In genomic region chr15:82863674-82864073, GRCm38 (mm10) we compare ENCODE assay signal across 22 mouse cellular contexts.
DNase-seq lines count a peak whose midpoint lies in the region; ATAC-seq and TF ChIP-seq lines count a peak whose summit lies in the region.
"Had no signal": no experiment of that assay in that cellular context is flagged by ENCODE, and none has a peak within 500 bp of the region (broad histone marks: within the 10 kb centered on the region; RNA-seq: fewer than 3 reads in every experiment).

No protein-coding gene starts in this region.

- TF ChIP-seq POLR2A in liver, adult 2 months (IDR thresholded peaks at IDR 0.05; ENCODE audit: extremely low read depth, insufficient read depth, low read length), result no peak

- no peaks in the 10 kb centered on the region for H3K36me3 ChIP-seq in liver, adult 2 months (ENCODE audit: control insufficient read depth, insufficient read depth, low read length)
- peaks cover 10% of the 10 kb centered on the region for H3K36me3 ChIP-seq in liver, embryonic 12.5 days
- H3K36me3 ChIP-seq in limb, embryonic 10.5 days, result peaks cover 10% of the 10 kb centered on the region
- H3K36me3 ChIP-seq: embryonic facial prominence, embryonic 12.5 days; forebrain, embryonic 12.5 days had no signal

- H3K9ac ChIP-seq in liver, adult 2 months (ENCODE audit: low read depth, low read length), result no peak overlapping the region
- no peak overlapping the region for H3K9ac ChIP-seq in liver, embryonic 12.5 days
- H3K9ac ChIP-seq: embryonic facial prominence, embryonic 12.5 days; forebrain, embryonic 12.5 days had no signal

- WGBS in liver, adult 2 months, result 42% methylated on average over 1 of the region's 1 CpGs
- WGBS in liver, embryonic 12.5 days (ENCODE audit: insufficient replicate concordance), result 68% methylated on average over 1 of the region's 1 CpGs
- WGBS in limb, embryonic 10.5 days, result 89% methylated on average over 1 of the region's 1 CpGs

- H3K27me3 ChIP-seq in liver, adult 2 months (ENCODE audit: control insufficient read depth, insufficient read depth, low read length), result no peaks in the 10 kb centered on the region
- no peaks in the 10 kb centered on the region for H3K27me3 ChIP-seq in liver, embryonic 12.5 days (replicated peaks)
- no peaks in the 10 kb centered on the region for H3K27me3 ChIP-seq in limb, embryonic 10.5 days (ENCODE audit: low read depth, poor library complexity, severe bottlenecking)
- H3K27me3 ChIP-seq: CH12.LX; embryonic facial prominence, embryonic 12.5 days; forebrain, embryonic 12.5 days; Patski had no signal

- H3K79me2 ChIP-seq in liver, adult 2 months (ENCODE audit: control insufficient read depth, insufficient read depth, low read length), result peaks cover 7% of the 10 kb centered on the region; the same call in 1 of the 2 replicates

- H3K4me3 ChIP-seq in liver, adult 2 months (ENCODE audit: insufficient read depth, low read depth, low read length), result no peak overlapping the region
- no peak overlapping the region for H3K4me3 ChIP-seq in liver, embryonic 12.5 days
- no peak overlapping the region for H3K4me3 ChIP-seq in limb, embryonic 10.5 days
- H3K4me3 ChIP-seq: embryonic facial prominence, embryonic 10.5 days; embryonic facial prominence, embryonic 12.5 days; forebrain, embryonic 10.5 days; forebrain, embryonic 12.5 days had no signal

- DNase-seq in liver, adult 2 months (ENCODE audit: extremely low read depth, low read depth, low spot score), result peak; percentile 25
- DNase-seq in lung, postnatal 36 days, result peak; percentile 11
- no peak for DNase-seq in lung, adult 18-20 months
- no peak for DNase-seq in limb, embryonic 10.5 days (ENCODE audit: low spot score)
- DNase-seq: adrenal gland, adult 8-10 months; adrenal gland, postnatal 14 days; adrenal gland, postnatal 36 days; B cell, adult 2 months; cerebellum, adult 11-12 months; cerebellum, adult 2 months; cerebellum, adult 9-10 months had no signal

- H3K9me3 ChIP-seq in liver, embryonic 12.5 days (replicated peaks), result peaks cover 6% of the 10 kb centered on the region; the same call in 1 of the 2 replicates
- H3K9me3 ChIP-seq in limb, embryonic 10.5 days (replicated peaks), result no peaks in the 10 kb centered on the region
- H3K9me3 ChIP-seq: embryonic facial prominence, embryonic 10.5 days; forebrain, embryonic 12.5 days had no signal

- H3K27ac ChIP-seq in liver, adult 2 months (replicated peaks; ENCODE audit: insufficient read depth, low read depth, low read length), result no peak overlapping the region
- no peak overlapping the region for H3K27ac ChIP-seq in liver, embryonic 12.5 days
- no peak overlapping the region for H3K27ac ChIP-seq in limb, embryonic 10.5 days
- H3K27ac ChIP-seq: embryonic facial prominence, embryonic 10.5 days; embryonic facial prominence, embryonic 12.5 days; forebrain, embryonic 10.5 days; forebrain, embryonic 12.5 days had no signal

- H3K4me2 ChIP-seq in liver, embryonic 12.5 days, result no peak overlapping the region
- H3K4me2 ChIP-seq: embryonic facial prominence, embryonic 12.5 days; forebrain, embryonic 12.5 days had no signal

- H3K4me1 ChIP-seq in liver, adult 2 months (ENCODE audit: control insufficient read depth, insufficient read depth, low read length), result peaks cover 6% of the 10 kb centered on the region; the same call in 1 of the 2 replicates
- H3K4me1 ChIP-seq in liver, embryonic 12.5 days, result no peaks in the 10 kb centered on the region
- no peaks in the 10 kb centered on the region for H3K4me1 ChIP-seq in limb, embryonic 10.5 days
- H3K4me1 ChIP-seq: embryonic facial prominence, embryonic 10.5 days had no signal

- TF ChIP-seq CTCF in liver, adult 2 months (IDR thresholded peaks at IDR 0.05; ENCODE audit: low read depth, low read length), result no peak

- no peak for ATAC-seq in liver, embryonic 12.5 days
- ATAC-seq: activated CD4-positive, CD25-positive, alpha-beta regulatory T cell, adult 4 months; CD4-positive, CD25-positive, alpha-beta regulatory T cell, adult 4 months; forebrain, embryonic 14.5 days; forebrain, embryonic 16.5 days; Patski had no signal

Comparison
In these comparisons a context has a peak if more than half of its experiments do, and no peak if none do; other contexts are left out.
1. DNase-seq: peak in liver, adult 2 months (single experiment) and lung, postnatal 36 days (single experiment); none in lung, adult 18-20 months (0 of 2) and limb, embryonic 10.5 days (single experiment).